Mouse (Mus musculus) hindbrain, embryonic 10.5 days (tissue): ENCODE measurements at regions not wholly inside any gene's neighbourhood (a gene's known extent, or its start where the extent isn't known, plus 50 kb on each side); places are given as distances from the start of the nearest gene placed in this dataset.

ENCODE experiments used
- DNase-seq: peaks from one replicate; pipeline ENCODE4 v3.0.0-alpha.2; 2017; ENCODE audit warnings: low spot score
- H3K27ac ChIP-seq: fragments of 300-500 bp; sonication (generic); 2 replicates; pipeline ENCODE4 v1.5.1; 2016; ENCODE audit warnings: mild to moderate bottlenecking, moderate library complexity
- H3K27me3 ChIP-seq: fragments of 300-500 bp; sonication (generic); 2 replicates; pipeline ENCODE4 v1.6.1; 2016; ENCODE audit warnings: mild to moderate bottlenecking; ENCODE audit not compliant: poor library complexity, insufficient read depth, severe bottlenecking
- H3K36me3 ChIP-seq: fragments of 300-500 bp; sonication (generic); 2 replicates; pipeline ENCODE4 v1.6.1; 2016; ENCODE audit warnings: mild to moderate bottlenecking, moderate library complexity
- H3K4me1 ChIP-seq: fragments of 300-500 bp; sonication (generic); replicated peaks from 2 replicates; pipeline ENCODE4 v1.6.1; 2016; ENCODE audit warnings: mild to moderate bottlenecking
- H3K4me3 ChIP-seq: fragments of 300-500 bp; sonication (generic); 2 replicates; pipeline ENCODE4 v1.5.1; 2016; ENCODE audit warnings: mild to moderate bottlenecking, moderate library complexity
- H3K9me3 ChIP-seq: fragments of 300-500 bp; sonication (generic); 2 replicates; pipeline ENCODE4 v1.6.1; 2016; ENCODE audit warnings: mild to moderate bottlenecking, moderate library complexity
- WGBS: fragments of 180-500 bp; shearing (Covaris S2); methylation state at CpG from one replicate; pipeline ENCODE4 v1.1.7; 2016; 5-methylcytosine and 5-hydroxymethylcytosine counted together

DNA sequence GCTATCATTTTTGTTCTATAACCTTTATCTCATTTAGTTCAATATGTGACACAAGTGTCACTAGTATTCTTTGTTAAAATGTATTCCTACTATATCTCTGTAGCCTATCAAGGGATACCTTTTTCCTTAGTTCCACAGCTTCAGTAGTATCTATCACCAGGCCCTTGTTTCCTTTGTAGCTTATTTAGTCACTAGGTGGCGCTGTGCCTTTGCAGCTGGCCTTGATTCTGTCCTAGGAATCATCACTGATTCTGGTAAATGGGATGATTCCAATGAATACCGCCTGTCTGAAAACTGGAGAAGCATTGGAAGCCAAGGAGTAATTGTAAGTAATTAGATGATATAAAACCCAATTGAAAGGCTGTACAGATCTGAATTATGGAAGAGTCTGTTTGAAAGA lies 139.3 kb downstream of the Dcaf12l2 start:
- WGBS, result 21% methylated on average over 2 of the region's 2 CpGs
- Histone ChIP-seq H3K4me3 (no peak overlapping the region), H3K9me3 (no peaks in the 10 kb centered on the region), H3K4me1 (no peaks in the 10 kb centered on the region), H3K27me3 (no peaks in the 10 kb centered on the region), H3K36me3 (no peaks in the 10 kb centered on the region), H3K27ac (no peak overlapping the region)
- DNase-seq, result peak; percentile 3
